Mouse (Mus musculus) liver, postnatal 0 days (tissue): ENCODE results near the gene Ttll8.

Experiments
- CTCF ChIP-seq: sonication (generic); IDR thresholded peaks from 2 replicates; pipeline ENCODE4 v1.5.1; 2016; ENCODE audit warnings: antibody characterized with exemption, low read depth
- EP300 ChIP-seq: IDR thresholded peaks from 2 replicates; pipeline ENCODE4 v1.6.1; 2016; ENCODE audit warnings: antibody characterized with exemption, low read depth, mild to moderate bottlenecking

DNA sequence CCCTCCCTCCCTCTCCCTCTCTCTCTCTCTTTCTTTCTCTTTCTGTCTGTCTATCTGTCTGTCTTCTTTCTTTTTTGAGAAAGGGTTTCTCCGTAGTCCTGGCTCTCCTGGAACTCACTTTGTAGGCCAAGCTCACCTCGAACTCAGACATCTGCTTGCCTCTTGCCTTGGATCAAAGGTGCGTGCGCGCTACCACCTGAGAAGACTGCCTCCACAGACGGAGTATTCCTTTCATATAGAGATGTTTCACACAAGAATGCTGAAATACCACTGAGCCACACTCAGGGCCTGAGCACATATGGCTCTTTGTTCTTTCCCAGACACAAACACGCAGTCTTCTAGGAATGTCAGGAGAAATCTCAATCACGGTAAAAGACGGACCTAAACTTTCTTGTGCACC lies 70.9 kb downstream of the Ttll8 start:
- TF ChIP-seq CTCF (no peak), EP300 (no peak)
